ENCODE assay signal across 8 mouse cellular contexts in the genomic region with DNA sequence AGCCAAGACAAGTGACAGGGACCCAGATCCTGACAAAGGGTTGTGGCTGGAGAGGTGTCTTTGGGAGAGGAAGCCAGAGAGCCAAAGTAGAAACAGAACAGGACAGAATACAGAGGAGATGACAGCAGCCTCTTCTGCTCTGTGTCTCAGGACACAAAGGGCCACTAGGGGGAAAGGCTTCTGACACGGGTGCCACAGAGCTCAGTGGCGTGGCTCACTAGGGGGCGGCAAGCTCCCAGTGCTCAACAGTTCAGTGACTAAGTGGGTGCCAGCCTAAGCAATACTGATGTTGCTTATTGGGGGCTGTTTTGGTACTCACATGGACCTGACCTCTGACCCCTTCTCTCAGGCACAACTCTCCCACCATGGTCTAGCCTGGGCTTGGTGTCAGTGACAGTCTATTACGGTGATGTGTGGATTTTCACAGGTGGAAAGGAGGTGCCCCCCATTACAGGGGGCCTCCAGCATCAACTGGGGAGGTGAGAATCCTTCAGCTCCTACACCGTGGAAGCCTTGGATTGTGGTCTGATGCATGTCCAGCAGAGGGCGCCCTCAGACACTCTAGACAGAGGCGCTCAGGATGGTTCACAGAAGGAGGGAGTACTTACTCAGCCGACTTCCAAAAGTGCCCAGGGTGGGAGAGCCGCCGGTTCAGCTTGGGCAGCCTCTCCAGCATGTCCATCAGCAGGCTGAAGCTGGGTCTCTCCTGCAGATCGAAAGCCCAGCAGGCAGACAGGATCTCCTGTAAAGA. TPM values are rescaled to one million over a fixed set of nuclear protein-coding genes. Genes with fewer than 3 reads are reported as not detected.
DNase-seq lines count a peak whose midpoint lies in the region; ATAC-seq and TF ChIP-seq lines count a peak whose summit lies in the region.

No protein-coding gene starts in this region.

- H3K9me3 ChIP-seq in midbrain, embryonic 10.5 days (replicated peaks) = no peaks in the 10 kb centered on the region
- no peaks in the 10 kb centered on the region for H3K9me3 ChIP-seq in midbrain, embryonic 15.5 days
- no peaks in the 10 kb centered on the region for H3K9me3 ChIP-seq in hindbrain, postnatal 0 days (ENCODE audit: low read length)
- no peaks in the 10 kb centered on the region for H3K9me3 ChIP-seq in liver, embryonic 11.5 days (ENCODE audit: control insufficient read depth, low read length)

- WGBS in midbrain, embryonic 10.5 days = 58% methylated on average over 11 of the region's 11 CpGs
- 53% methylated on average over 11 of the region's 11 CpGs for WGBS in midbrain, embryonic 15.5 days
- 61% methylated on average over 11 of the region's 11 CpGs for WGBS in hindbrain, postnatal 0 days
- WGBS in liver, embryonic 11.5 days = 47% methylated on average over 11 of the region's 11 CpGs

- no peak overlapping the region for H3K9ac ChIP-seq in midbrain, embryonic 15.5 days
- no peak overlapping the region for H3K9ac ChIP-seq in hindbrain, postnatal 0 days (replicated peaks; ENCODE audit: low read length)
- no peak overlapping the region for H3K9ac ChIP-seq in liver, embryonic 11.5 days (ENCODE audit: low read depth, low read length)

- no peaks in the 10 kb centered on the region for H3K27me3 ChIP-seq in midbrain, embryonic 10.5 days (ENCODE audit: low read depth, poor library complexity, severe bottlenecking)
- no peaks in the 10 kb centered on the region for H3K27me3 ChIP-seq in midbrain, embryonic 15.5 days (replicated peaks)
- H3K27me3 ChIP-seq in hindbrain, postnatal 0 days (ENCODE audit: insufficient read depth, low read length) = no peaks in the 10 kb centered on the region
- no peaks in the 10 kb centered on the region for H3K27me3 ChIP-seq in liver, embryonic 11.5 days (replicated peaks; ENCODE audit: control insufficient read depth, insufficient read depth, low read length)

- H3K4me3 ChIP-seq in midbrain, embryonic 10.5 days = no peak overlapping the region
- H3K4me3 ChIP-seq in midbrain, embryonic 15.5 days = no peak overlapping the region
- H3K4me3 ChIP-seq in hindbrain, postnatal 0 days (ENCODE audit: low read length) = no peak overlapping the region
- H3K4me3 ChIP-seq in liver, embryonic 11.5 days (ENCODE audit: low read depth, low read length) = no peak overlapping the region

- peaks cover 59% of the 10 kb centered on the region for H3K4me1 ChIP-seq in midbrain, embryonic 10.5 days
- H3K4me1 ChIP-seq in midbrain, embryonic 15.5 days = peaks cover 4% of the 10 kb centered on the region
- no peaks in the 10 kb centered on the region for H3K4me1 ChIP-seq in hindbrain, postnatal 0 days (ENCODE audit: insufficient read depth, low read length)
- peaks cover 32% of the 10 kb centered on the region for H3K4me1 ChIP-seq in liver, embryonic 11.5 days (replicated peaks; ENCODE audit: control insufficient read depth, insufficient read depth, low read length)

- no peak overlapping the region for H3K27ac ChIP-seq in midbrain, embryonic 10.5 days (replicated peaks)
- no peak overlapping the region for H3K27ac ChIP-seq in midbrain, embryonic 15.5 days
- H3K27ac ChIP-seq in hindbrain, postnatal 0 days = no peak overlapping the region
- no peak overlapping the region for H3K27ac ChIP-seq in liver, embryonic 11.5 days (ENCODE audit: low read depth, low read length)

- peak; percentile 79 for TF ChIP-seq CTCF in hindbrain, postnatal 0 days (IDR thresholded peaks at IDR 0.05; ENCODE audit: low read depth)

- no peak for ATAC-seq in midbrain, embryonic 15.5 days (replicated peaks)
- ATAC-seq in hindbrain, postnatal 0 days = peak; percentile 59
- ATAC-seq in liver, embryonic 11.5 days (replicated peaks; ENCODE audit: low FRiP score) = peak; percentile 60; the same call in 1 of the 2 replicates

- H3K36me3 ChIP-seq in midbrain, embryonic 10.5 days = peaks cover 27% of the 10 kb centered on the region
- H3K36me3 ChIP-seq in midbrain, embryonic 15.5 days (replicated peaks) = 0 out of 2 replicates have a peak, but pooled peaks cover 3% of the 10 kb centered on the region
- peaks cover 17% of the 10 kb centered on the region for H3K36me3 ChIP-seq in hindbrain, postnatal 0 days (ENCODE audit: insufficient read depth, low read length)
- H3K36me3 ChIP-seq in liver, embryonic 11.5 days (ENCODE audit: control insufficient read depth, insufficient read depth, low read length) = peaks cover 8% of the 10 kb centered on the region; the same call in 1 of the 2 replicates

- no peak overlapping the region for H3K4me2 ChIP-seq in midbrain, embryonic 15.5 days
- H3K4me2 ChIP-seq in hindbrain, postnatal 0 days (ENCODE audit: low read depth, low read length) = no peak overlapping the region
- H3K4me2 ChIP-seq in liver, embryonic 11.5 days = no peak overlapping the region

- peak; percentile 69 for DNase-seq in midbrain, embryonic 10.5 days (ENCODE audit: low spot score)
- peak; percentile 87 for DNase-seq in adrenal gland, postnatal 10 days
- peak; percentile 63 for DNase-seq in embryo, embryonic 9.5 days (ENCODE audit: extremely low spot score)
- DNase-seq in hindbrain, postnatal 0 days (ENCODE audit: low spot score) = peak; percentile 74
- peak; percentile 67 for DNase-seq in liver, embryonic 11.5 days (ENCODE audit: low spot score)
- peak; percentile 60 for DNase-seq in ovary, postnatal 14 days (ENCODE audit: low spot score)
- DNase-seq in thymus, postnatal 14 days = peak; percentile 88

RNA-seq across cellular contexts. Expression of a gene that starts 34.4 kb away (rescaled TPM):
- 2.6 and 4.9 TPM in 2 replicates for polyA plus RNA-seq in midbrain, embryonic 10.5 days (2016; fragmentation: Nextera tagmentation; extraction: Ambion mirVana)
- polyA plus RNA-seq in midbrain, embryonic 15.5 days (2015; fragmentation: Nextera tagmentation; extraction: Ambion mirVana) = 8.5 and 11.8 TPM in 2 replicates
- total RNA-seq in adrenal gland, postnatal 10 days (2021) = 100 to 1,000 TPM in 1 of 2 experiments, 10 to 100 TPM in 1; 67.1 to 118 TPM
- 19.0 and 21.8 TPM in 2 replicates for total RNA-seq in hindbrain, postnatal 0 days (2014; rRNA removed)
- 23.3 and 24.0 TPM in 2 replicates for polyA plus RNA-seq in hindbrain, postnatal 0 days (2015; fragmentation: Nextera tagmentation; extraction: Ambion mirVana)
- polyA plus RNA-seq in liver, embryonic 11.5 days (2014; fragmentation: Nextera tagmentation; extraction: Ambion mirVana) = 44.1 and 47.1 TPM in 2 replicates
